Mouse (Mus musculus): ENCODE measurements around the gene Trim65.
A peak's percentile ranks its signal among the peaks of the same experiment; 100 is the strongest.

Gene Trim65

GRCm38 (mm10) chr11:116130488-116131205, at the start of gene Trim65:
Gene Trim65, minus strand, starts transcription at chr11:116131128.
- peak; percentile 89 for DNase-seq

- no peak for DNase-seq
These were observed 47.6 kb upstream of the Trim65 start for GRCm38 (mm10) chr11:116178411-116179121.

- no peak for DNase-seq
These were observed 45.1 kb upstream of the Trim65 start for GRCm38 (mm10) chr11:116176010-116176409.

GRCm38 (mm10) chr11:116174775-116175448, 44.0 kb upstream of the Trim65 start:
- DNase-seq = peak; percentile 84

GRCm38 (mm10) chr11:116171959-116172358, 41.0 kb upstream of the Trim65 start:
- peak; percentile 36 for DNase-seq

GRCm38 (mm10) chr11:116170003-116170800, 39.3 kb upstream of the Trim65 start:
- peak; percentile 61 for DNase-seq

GRCm38 (mm10) chr11:116169214-116169613, 38.3 kb upstream of the Trim65 start:
- DNase-seq = no peak

GRCm38 (mm10) chr11:116167884-116168439, 37.0 kb upstream of the Trim65 start, which contains the start of gene Fbf1:
Gene Fbf1, minus strand, starts transcription at chr11:116168166.
- peak; percentile 94 for DNase-seq

- DNase-seq = no peak
These were observed 36.3 kb upstream of the Trim65 start for GRCm38 (mm10) chr11:116167232-116167631.

GRCm38 (mm10) chr11:116163002-116163401, 32.1 kb upstream of the Trim65 start:
- DNase-seq = peak; percentile 58

GRCm38 (mm10) chr11:116162146-116162545, 31.2 kb upstream of the Trim65 start:
- DNase-seq = no peak

GRCm38 (mm10) chr11:116161312-116161711, 30.4 kb upstream of the Trim65 start:
- DNase-seq = no peak

- DNase-seq = no peak
These were observed 20.0 kb upstream of the Trim65 start for GRCm38 (mm10) chr11:116150960-116151359.

- no peak for DNase-seq
These were observed 18.4 kb upstream of the Trim65 start for GRCm38 (mm10) chr11:116149341-116149740.

GRCm38 (mm10) chr11:116148761-116149221, 17.9 kb upstream of the Trim65 start:
- DNase-seq = no peak

GRCm38 (mm10) chr11:116146294-116146985, 15.5 kb upstream of the Trim65 start:
- DNase-seq = peak; percentile 85

- DNase-seq = peak; percentile 52
These were observed 14.8 kb upstream of the Trim65 start for GRCm38 (mm10) chr11:116145481-116146293.

- DNase-seq = no peak
These were observed 12.5 kb upstream of the Trim65 start for GRCm38 (mm10) chr11:116143468-116143867.

GRCm38 (mm10) chr11:116142211-116142991, 11.5 kb upstream of the Trim65 start:
- DNase-seq = no peak

All from kidney, adult 11 months (tissue).